Mouse (Mus musculus): ENCODE results near the gene Trdmt1.
"Not testable (repeated sequence)": the region's sequence is repeated elsewhere in the genome, so short reads cannot be mapped to it uniquely, and the experiment has no call there.

The Trdmt1 gene

GRCm38 (mm10) chr2:13544193-13544824 lies at the start of gene Trdmt1:
Trdmt1 (minus strand) TSS chr2:13544668.
- peak; percentile 91 for DNase-seq (ENCODE audit: low read depth, low spot score)

GRCm38 (mm10) chr2:13593328-13593727 lies 48.9 kb upstream of the Trdmt1 start:
- no peak for DNase-seq (ENCODE audit: low read depth, low spot score)

DNA sequence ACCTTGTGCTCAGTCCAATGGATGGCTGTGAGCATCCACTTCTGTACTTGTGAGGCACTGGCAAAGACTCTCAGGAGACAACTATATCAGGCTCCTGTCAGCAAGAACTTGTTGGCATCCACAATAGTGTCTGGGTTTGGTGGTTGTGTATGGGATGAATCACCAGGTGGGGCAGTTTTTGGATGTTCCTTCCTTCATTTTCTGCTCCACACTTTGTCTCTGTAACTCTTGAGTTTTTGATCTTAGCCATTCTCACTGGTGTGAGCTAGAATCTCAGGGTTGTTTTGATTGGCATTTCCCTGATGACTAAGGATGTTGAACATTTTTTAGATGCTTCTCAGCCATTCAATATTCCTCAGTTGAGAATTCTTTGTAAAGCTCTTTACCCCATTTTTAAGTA lies 39.3 kb upstream of the Trdmt1 start:
- not testable (repeated sequence) for DNase-seq (ENCODE audit: low read depth, low spot score)

GRCm38 (mm10) chr2:13582184-13582583 lies 37.7 kb upstream of the Trdmt1 start:
- no peak for DNase-seq (ENCODE audit: low read depth, low spot score)

DNA sequence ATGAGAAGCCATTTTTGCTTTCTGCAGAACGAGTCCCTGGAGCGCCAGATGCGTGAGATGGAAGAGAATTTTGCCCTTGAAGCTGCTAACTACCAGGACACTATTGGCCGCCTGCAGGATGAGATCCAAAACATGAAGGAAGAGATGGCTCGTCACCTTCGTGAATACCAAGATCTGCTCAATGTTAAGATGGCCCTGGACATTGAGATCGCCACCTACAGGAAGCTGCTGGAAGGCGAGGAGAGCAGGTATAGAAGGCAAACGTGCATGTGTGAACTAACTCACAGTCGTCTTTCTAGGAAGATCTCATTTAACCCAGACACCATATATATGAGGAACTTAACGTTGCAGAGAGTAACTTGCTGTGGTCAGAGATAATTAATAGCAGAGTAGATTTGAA lies 35.5 kb upstream of the Trdmt1 start:
- no peak for DNase-seq (ENCODE audit: low read depth, low spot score)

DNA sequence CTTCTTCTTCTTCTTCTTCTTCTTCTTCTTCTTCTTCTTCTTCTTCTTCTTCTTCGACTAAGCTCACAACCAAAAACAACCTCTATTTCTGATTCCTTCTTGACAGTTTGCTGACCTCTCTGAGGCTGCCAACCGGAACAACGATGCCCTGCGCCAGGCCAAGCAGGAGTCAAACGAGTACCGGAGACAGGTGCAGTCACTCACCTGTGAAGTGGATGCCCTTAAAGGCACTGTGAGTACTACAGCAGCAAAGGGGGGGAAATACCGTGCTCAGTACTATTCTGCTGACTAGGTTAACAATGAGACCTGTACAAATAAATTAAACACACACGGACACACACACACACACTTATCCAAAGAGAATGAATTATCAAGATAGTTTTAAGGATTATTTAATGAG lies 34.8 kb upstream of the Trdmt1 start:
- DNase-seq (ENCODE audit: low read depth, low spot score) = no peak

GRCm38 (mm10) chr2:13578473-13579152 lies 34.1 kb upstream of the Trdmt1 start:
- no peak for DNase-seq (ENCODE audit: low read depth, low spot score)

- DNase-seq (ENCODE audit: low read depth, low spot score) = no peak
Measured at GRCm38 (mm10) chr2:13577399-13577798, 32.9 kb upstream of the Trdmt1 start.

DNA sequence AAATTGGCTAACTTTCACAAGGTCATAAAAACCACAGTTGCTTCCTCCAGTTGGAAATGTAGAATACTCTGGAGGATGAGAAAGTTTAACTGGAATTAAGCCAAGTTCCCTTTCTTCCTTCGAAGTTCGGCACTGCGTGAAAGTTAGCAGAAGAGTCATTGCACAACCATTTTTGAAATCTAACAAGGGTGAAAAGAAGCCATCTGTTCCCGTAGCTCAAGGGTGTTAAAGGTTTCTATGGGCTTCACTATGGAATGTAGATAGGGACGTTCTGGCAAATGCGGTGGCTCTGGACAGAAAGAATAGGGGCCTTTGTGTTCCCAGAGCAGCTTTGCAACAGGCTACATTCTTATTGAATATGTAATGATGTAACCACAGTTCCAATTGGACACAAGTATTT lies 31.5 kb upstream of the Trdmt1 start:
- DNase-seq (ENCODE audit: low read depth, low spot score) = peak; percentile 80

DNA sequence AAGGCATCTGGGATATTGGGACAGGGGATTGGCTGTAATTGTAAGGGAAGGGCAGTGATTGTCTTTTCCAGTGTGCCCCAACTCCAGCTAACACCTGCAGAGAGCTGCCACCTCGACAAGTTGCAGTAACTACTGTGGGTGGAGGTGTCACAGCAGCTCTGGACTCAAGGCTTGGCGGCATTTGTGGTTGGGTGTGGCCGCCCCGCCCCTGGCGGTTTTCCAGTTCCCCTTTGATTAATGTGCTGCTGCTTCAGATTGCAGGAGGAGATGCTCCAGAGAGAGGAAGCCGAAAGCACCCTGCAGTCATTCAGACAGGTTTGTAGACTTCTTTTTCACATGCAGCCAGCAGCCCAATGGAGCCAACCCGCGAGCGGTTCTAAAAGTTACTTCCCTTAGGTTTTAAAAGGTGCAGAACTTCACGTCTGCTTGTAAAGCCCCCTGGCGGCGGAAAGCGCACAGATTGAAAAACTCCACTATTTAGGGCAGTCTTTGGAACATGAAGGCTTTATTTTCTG lies 30.9 kb upstream of the Trdmt1 start:
- peak; percentile 79 for DNase-seq (ENCODE audit: low read depth, low spot score)

- peak; percentile 37 for DNase-seq (ENCODE audit: low read depth, low spot score)
Measured at GRCm38 (mm10) chr2:13574801-13575150, 30.3 kb upstream of the Trdmt1 start.

GRCm38 (mm10) chr2:13574066-13574800 lies 29.8 kb upstream of the Trdmt1 start:
- peak; percentile 93 for DNase-seq (ENCODE audit: low read depth, low spot score)

GRCm38 (mm10) chr2:13573408-13574065 lies 29.1 kb upstream of the Trdmt1 start, which contains the start of gene Vim:
Vim (plus strand) TSS chr2:13573927.
- DNase-seq (ENCODE audit: low read depth, low spot score) = peak; percentile 96

GRCm38 (mm10) chr2:13572647-13573407 lies 28.4 kb upstream of the Trdmt1 start:
- no peak for DNase-seq (ENCODE audit: low read depth, low spot score)

DNA sequence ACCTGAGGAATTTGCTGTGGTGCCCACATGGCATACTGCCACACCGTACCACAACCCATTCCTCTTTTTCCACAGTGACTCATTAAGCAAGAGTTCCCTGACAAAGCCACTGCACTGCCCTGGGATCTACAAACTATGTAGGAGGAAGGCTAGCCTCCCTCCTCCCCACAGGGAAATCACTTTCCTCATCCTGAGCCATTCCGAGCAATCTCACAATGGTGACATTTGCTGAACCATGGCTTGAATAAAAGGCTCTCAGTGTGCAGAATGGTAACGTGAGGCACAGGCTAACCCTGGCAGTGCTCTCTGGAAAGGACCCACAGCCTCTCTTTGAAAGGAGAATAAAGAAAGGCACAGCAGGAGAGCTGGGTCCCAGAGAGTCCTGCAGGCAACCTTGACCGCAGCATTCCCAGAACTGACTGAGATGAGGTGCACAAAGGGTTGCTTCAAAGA lies 27.7 kb upstream of the Trdmt1 start:
- peak; percentile 54 for DNase-seq (ENCODE audit: low read depth, low spot score)

GRCm38 (mm10) chr2:13570122-13570521 lies 25.7 kb upstream of the Trdmt1 start:
- DNase-seq (ENCODE audit: low read depth, low spot score) = no peak

GRCm38 (mm10) chr2:13560396-13560795 lies 15.9 kb upstream of the Trdmt1 start:
- no peak for DNase-seq (ENCODE audit: low read depth, low spot score)

DNA sequence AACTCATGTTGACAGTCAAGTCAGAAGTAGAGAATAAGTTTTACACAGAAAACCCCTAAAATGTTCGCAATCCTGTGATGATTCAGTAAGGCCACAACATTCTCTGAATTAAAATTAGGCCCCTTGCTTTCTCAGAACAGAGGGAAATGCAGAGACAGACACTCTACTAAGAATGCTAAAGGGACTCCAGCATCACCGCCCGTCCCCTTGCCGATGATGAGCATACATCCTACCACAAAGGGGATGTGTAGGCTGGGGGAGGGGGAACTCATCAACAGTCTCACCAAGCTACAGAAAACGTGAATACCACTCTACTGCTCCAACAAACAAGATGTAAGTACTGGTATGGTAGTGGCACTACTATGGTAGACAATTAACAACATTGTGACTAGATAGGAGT lies 15.3 kb upstream of the Trdmt1 start:
- DNase-seq (ENCODE audit: low read depth, low spot score) = no peak

- no peak for DNase-seq (ENCODE audit: low read depth, low spot score)
Measured at GRCm38 (mm10) chr2:13559303-13559702, 14.8 kb upstream of the Trdmt1 start.

- DNase-seq (ENCODE audit: low read depth, low spot score) = no peak
Measured at GRCm38 (mm10) chr2:13558607-13559262, 14.3 kb upstream of the Trdmt1 start.

Data from mesoderm, embryonic 11.5 days (tissue).